Mouse (Mus musculus): Measurements from ENCODE around the gene Inhbc. TPM values are rescaled to one million over a fixed set of nuclear protein-coding genes. Genes with fewer than 3 reads are reported as not detected.

Gene Inhbc
- total RNA-seq, 4 experiments from 2014 or later, result not detected

Other genes with a start within 250 kb of the Inhbc start
- gene Os9, start 249.3 kb downstream of the Inhbc start, total RNA-seq (2022), result 100 to 1,000 TPM in 2 of 4 experiments, 10 to 100 TPM in 2; 98.1 to 120 (median 109) TPM
- gene B4galnt1, start 205.2 kb downstream of the Inhbc start, total RNA-seq (2022), result 100 to 1,000 TPM; 113 to 123 (median 113) TPM
- 10 to 100 TPM; 12.2 to 17.5 (median 14.4) TPM for gene Slc26a10, start 189.8 kb downstream of the Inhbc start, total RNA-seq (2022)
- 100 to 1,000 TPM; 310 to 386 (median 350) TPM for gene Arhgef25, start 180.3 kb downstream of the Inhbc start, total RNA-seq (2022)
- gene Dtx3, start 174.7 kb downstream of the Inhbc start, total RNA-seq (2022), result 100 to 1,000 TPM; 214 to 267 (median 229) TPM
- 100 to 1,000 TPM in 1 of 4 experiments, 10 to 100 TPM in 3; 95.0 to 107 (median 98.9) TPM for gene Pip4k2c, start 158.8 kb downstream of the Inhbc start, total RNA-seq (2022)
- gene Kif5a, start 107.1 kb downstream of the Inhbc start, total RNA-seq (2022), result 100 to 1,000 TPM; 807 to 850 (median 831) TPM
- 100 to 1,000 TPM; 260 to 271 (median 262) TPM for gene Dctn2, start 104.1 kb downstream of the Inhbc start, total RNA-seq (2022)
- 10 to 100 TPM; 56.3 to 61.6 (median 56.8) TPM for gene Mbd6, start 81.4 kb downstream of the Inhbc start, total RNA-seq (2022)
- gene Mars, start 58.6 kb downstream of the Inhbc start, total RNA-seq (2022), result 10 to 100 TPM; 56.7 to 65.8 (median 63.9) TPM
- 1 to 10 TPM in 3 of 4 experiments, under 1 TPM in 1; 0.60 to 4.6 (median 2.2) TPM for gene Arhgap9, start 48.5 kb downstream of the Inhbc start, total RNA-seq (2022)
- gene Gli1, start 28.5 kb downstream of the Inhbc start, total RNA-seq (2022), result 1 to 10 TPM; 2.7 to 4.0 (median 3.7) TPM
- gene Inhbe, start 16.0 kb downstream of the Inhbc start, total RNA-seq (2022), result not detected
- 100 to 1,000 TPM; 159 to 182 (median 176) TPM for gene R3hdm2, start 9.9 kb upstream of the Inhbc start, total RNA-seq (2022)
- 1 to 10 TPM; 2.1 to 3.5 (median 2.8) TPM for gene Stac3, start 131.3 kb upstream of the Inhbc start, total RNA-seq (2022)
- gene Ndufa4l2, start 144.5 kb upstream of the Inhbc start, total RNA-seq (2022), result 1 to 10 TPM; 2.9 to 4.4 (median 3.6) TPM
- gene Shmt2, start 152.0 kb upstream of the Inhbc start, total RNA-seq (2022), result 10 to 100 TPM; 21.7 to 31.3 (median 29.1) TPM
- 1 to 10 TPM; 1.9 to 2.7 (median 2.3) TPM for gene Nxph4, start 164.1 kb upstream of the Inhbc start, total RNA-seq (2022)